ENCODE assay signal across 18 mouse cellular contexts in genomic region chr11:77267401-77267800, GRCm38 (mm10). TPM values are rescaled to one million over a fixed set of nuclear protein-coding genes. Genes with fewer than 3 reads are reported as not detected.
DNase-seq lines count a peak whose midpoint lies in the region.
"Had no signal": no experiment of that assay in that cellular context is flagged by ENCODE, and none has a peak within 500 bp of the region (broad histone marks: within the 10 kb centered on the region; RNA-seq: fewer than 3 reads in every experiment).

No protein-coding gene starts in this region.

- intact Hi-C loops in left cerebral cortex, postnatal 10 days (cut with DNase I), result no loop called here
- intact Hi-C loops in left cerebral cortex, postnatal 36 days (cut with DNase I), result no loop called here

- peak; percentile 33 to 55 for DNase-seq in frontal cortex, postnatal 36 days (ENCODE audit: low spot score in 2 of 2)
- DNase-seq in frontal cortex, postnatal 25 days (ENCODE audit: low spot score in 2 of 2), result no peak
- peak; percentile 36 to 45 for DNase-seq in left cerebral cortex, adult 18-20 months (ENCODE audit: low spot score in 2 of 2)
- DNase-seq in left cerebral cortex, postnatal 10 days (ENCODE audit: extremely low spot score in 1 of 2, low spot score in 2 of 2), result no peak
- peak; percentile 61 for DNase-seq in brain, adult 2 months (ENCODE audit: low read depth, low spot score)
- peak; percentile 14 to 40 for DNase-seq in left cerebral cortex, postnatal 36 days (ENCODE audit: low spot score in 2 of 2)
- DNase-seq in adrenal gland, postnatal 4 days (ENCODE audit: low spot score in 2 of 2), result no peak
- DNase-seq: adrenal gland, postnatal 25 days; cerebellum, adult 2 months; cerebellum, postnatal 14 days; gastrocnemius, adult 2 months; heart, adult 2 months; heart, postnatal 4 days; kidney, adult 8-10 months; liver; lung, adult 2 months; lung, postnatal 10 days; thymus, postnatal 4 days had no signal

RNA-seq across cellular contexts. Expression of gene Ssh2, which starts 51.3 kb away (rescaled TPM):
- total RNA-seq in left cerebral cortex, adult 18-20 months (2021), result 10 to 100 TPM; 29.5 to 30.1 TPM
- 10 to 100 TPM; 46.9 to 49.6 TPM for total RNA-seq in left cerebral cortex, postnatal 10 days (2021)
- 10 to 100 TPM; 27.9 to 41.6 TPM for total RNA-seq in left cerebral cortex, postnatal 36 days (2021)
- total RNA-seq in adrenal gland, postnatal 4 days (2021), result 10 to 100 TPM; 21.8 to 22.1 TPM

Comparison
In these comparisons a context has a peak if more than half of its experiments do, and no peak if none do; other contexts are left out.
1. DNase-seq: peak in frontal cortex, postnatal 36 days (2 of 2), left cerebral cortex, adult 18-20 months (2 of 2), brain, adult 2 months (single experiment) and left cerebral cortex, postnatal 36 days (2 of 2); none in frontal cortex, postnatal 25 days (0 of 2), left cerebral cortex, postnatal 10 days (0 of 2) and adrenal gland, postnatal 4 days (0 of 2).